Mouse (Mus musculus) heart, embryonic 11.5 days (tissue): ENCODE measurements around the gene Rb1. TPM values are rescaled to one million over a fixed set of nuclear protein-coding genes. Genes with fewer than 3 reads are reported as not detected.

Experiments
- ATAC-seq: fragments of 200-750 bp; cut with Nextera tagmentation; replicated peaks from 2 replicates; pipeline ENCODE4 v1.8.0; 2017; ENCODE audit warnings: moderate library complexity; ENCODE audit not compliant: insufficient number of reproducible peaks, low FRiP score, low TSS enrichment
- H3K27ac ChIP-seq: fragments of 300-500 bp; sonication (generic); 2 replicates; pipeline ENCODE4 v1.5.1; 2014; ENCODE audit warnings: mild to moderate bottlenecking, low read depth, low read length
- H3K27me3 ChIP-seq: fragments of 300-500 bp; sonication (generic); 2 replicates; pipeline ENCODE4 v1.6.1; 2014; ENCODE audit warnings: mild to moderate bottlenecking, low read length, mixed read lengths; ENCODE audit not compliant: control insufficient read depth, insufficient read depth
- H3K36me3 ChIP-seq: fragments of 300-500 bp; sonication (generic); 2 replicates; pipeline ENCODE4 v1.6.1; 2014; ENCODE audit warnings: mild to moderate bottlenecking, low read length, moderate library complexity, mixed read lengths; ENCODE audit not compliant: control insufficient read depth, insufficient read depth
- H3K4me1 ChIP-seq: fragments of 300-500 bp; sonication (generic); 2 replicates; pipeline ENCODE4 v1.6.1; 2014; ENCODE audit warnings: low read length; ENCODE audit not compliant: control insufficient read depth, insufficient read depth
- H3K4me2 ChIP-seq: fragments of 300-500 bp; sonication (generic); 2 replicates; pipeline ENCODE4 v1.6.1; 2014; ENCODE audit warnings: mild to moderate bottlenecking, moderate library complexity
- H3K4me3 ChIP-seq: fragments of 300-500 bp; sonication (generic); 2 replicates; pipeline ENCODE4 v1.5.1; 2014; ENCODE audit warnings: low read depth, low read length
- H3K9ac ChIP-seq: fragments of 300-500 bp; sonication (generic); 2 replicates; pipeline ENCODE4 v1.6.1; 2014; ENCODE audit warnings: mild to moderate bottlenecking, low read depth, low read length, moderate library complexity
- H3K9me3 ChIP-seq: fragments of 300-500 bp; sonication (generic); replicated peaks from 2 replicates; pipeline ENCODE4 v1.6.1; 2016; ENCODE audit warnings: low read length; ENCODE audit not compliant: control insufficient read depth
- WGBS: fragments of 180-500 bp; shearing (Covaris S2); extraction: QIAGEN DNeasy Blood & Tissue Kit; methylation state at CpG from one replicate; pipeline ENCODE4 v1.1.7; 2014; ENCODE audit not compliant: insufficient replicate concordance; 5-methylcytosine and 5-hydroxymethylcytosine counted together
- polyA plus RNA-seq: library from polyadenylated mRNA; unstranded; fragments of >200 nt; fragmentation: Nextera tagmentation; extraction: Ambion mirVana; gene quantifications from 2 replicates; pipeline ENCODE4 v1.2.1, GENCODE M21; 2014

Rb1 gene
- polyA plus RNA-seq, 1 experiment from 2014 or later = 15.6 TPM

GRCm38 (mm10) chr14:73303193-73303592 lies 22.4 kb downstream of the Rb1 start:
- Histone ChIP-seq H3K4me2 (no peak overlapping the region), H3K27me3 (no peaks in the 10 kb centered on the region), H3K36me3 (no peaks in the 10 kb centered on the region), H3K4me1 (no peaks in the 10 kb centered on the region), H3K27ac (no peak overlapping the region), H3K9ac (no peak overlapping the region), H3K4me3 (no peak overlapping the region), H3K9me3 (no peaks in the 10 kb centered on the region)
- 40% methylated on average over 3 of the region's 3 CpGs for WGBS
- ATAC-seq = no peak

DNA sequence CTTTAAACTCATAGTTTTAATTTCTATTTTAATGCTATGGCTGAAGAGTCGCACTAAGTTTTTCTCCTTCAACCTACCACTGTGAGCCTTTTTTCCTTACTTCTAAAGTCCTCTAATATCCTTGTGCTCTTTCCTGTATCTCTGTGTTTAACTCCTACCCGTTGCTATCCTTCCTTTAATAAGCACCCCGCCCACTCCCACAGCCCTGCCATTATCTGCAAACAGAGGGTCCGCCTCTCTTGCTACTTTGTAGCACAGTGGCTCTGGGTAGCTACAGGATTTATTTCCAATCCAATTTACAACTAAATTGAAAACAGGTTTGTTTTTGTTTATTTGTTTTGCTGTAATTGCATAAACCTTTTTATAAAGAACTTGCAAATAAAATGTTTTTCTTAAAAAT lies 23.8 kb downstream of the Rb1 start:
- Histone ChIP-seq H3K9me3 (no peaks in the 10 kb centered on the region), H3K36me3 (no peaks in the 10 kb centered on the region), H3K4me1 (no peaks in the 10 kb centered on the region), H3K27ac (no peak overlapping the region), H3K4me3 (no peak overlapping the region), H3K9ac (no peak overlapping the region), H3K27me3 (no peaks in the 10 kb centered on the region), H3K4me2 (no peak overlapping the region)
- ATAC-seq = no peak
- WGBS = 71% methylated on average over 4 of the region's 4 CpGs

DNA sequence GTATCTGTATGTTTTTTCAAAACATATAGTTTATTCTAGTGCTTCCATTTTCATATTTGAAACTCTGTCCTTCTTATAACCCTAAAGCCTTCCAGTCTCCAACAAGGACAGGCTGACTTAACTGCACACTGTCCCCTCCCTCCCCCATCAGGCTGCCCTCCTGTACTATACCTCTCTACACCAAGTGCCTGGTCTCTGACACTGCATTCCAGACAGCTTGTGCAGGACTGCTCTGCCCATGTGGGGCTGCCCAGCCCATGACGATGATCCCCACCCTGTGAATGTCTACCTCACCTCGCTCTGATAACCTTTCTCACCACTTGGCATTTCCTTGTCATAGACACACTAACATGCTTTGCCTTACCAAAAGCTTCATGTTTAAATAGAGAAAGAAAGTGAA lies 30.1 kb downstream of the Rb1 start:
- no peak overlapping the region for H3K27ac ChIP-seq
- H3K4me1 ChIP-seq = no peaks in the 10 kb centered on the region
- no peak overlapping the region for H3K9ac ChIP-seq
- no peaks in the 10 kb centered on the region for H3K9me3 ChIP-seq
- 49% methylated on average over 2 of the region's 2 CpGs for whole genome bisulfite sequencing
- H3K4me2 ChIP-seq = no peak overlapping the region
- no peaks in the 10 kb centered on the region for H3K27me3 ChIP-seq
- no peak overlapping the region for H3K4me3 ChIP-seq
- ATAC-seq = 0 out of 2 replicates have a peak, but pooled peaks have one; percentile 59
- H3K36me3 ChIP-seq = no peaks in the 10 kb centered on the region

DNA sequence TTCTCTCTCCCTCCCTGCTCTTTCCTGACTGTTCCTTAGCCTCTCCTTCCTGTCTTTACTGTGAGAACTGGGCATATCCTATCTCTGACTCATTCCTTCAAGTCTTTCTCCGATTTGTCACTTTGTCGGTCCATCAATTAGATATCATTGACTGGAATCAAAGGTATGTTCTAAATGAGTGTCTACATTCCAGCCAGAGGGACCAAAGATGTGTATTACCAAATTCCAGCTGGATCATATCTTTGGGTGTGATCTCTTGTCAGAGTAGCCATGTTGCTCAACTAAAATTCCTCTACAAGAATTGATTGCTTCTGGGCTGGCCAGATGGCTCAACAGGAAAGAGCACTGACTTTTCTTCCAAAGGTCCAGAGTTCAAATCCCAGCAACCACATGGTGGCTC lies 32.0 kb downstream of the Rb1 start:
- Histone ChIP-seq H3K36me3 (no peaks in the 10 kb centered on the region), H3K4me3 (no peak overlapping the region), H3K27me3 (no peaks in the 10 kb centered on the region), H3K9ac (no peak overlapping the region), H3K9me3 (no peaks in the 10 kb centered on the region), H3K4me2 (no peak overlapping the region), H3K4me1 (no peaks in the 10 kb centered on the region), H3K27ac (no peak overlapping the region)
- no peak for ATAC-seq
- 72% methylated on average over 2 of the region's 2 CpGs for WGBS

DNA sequence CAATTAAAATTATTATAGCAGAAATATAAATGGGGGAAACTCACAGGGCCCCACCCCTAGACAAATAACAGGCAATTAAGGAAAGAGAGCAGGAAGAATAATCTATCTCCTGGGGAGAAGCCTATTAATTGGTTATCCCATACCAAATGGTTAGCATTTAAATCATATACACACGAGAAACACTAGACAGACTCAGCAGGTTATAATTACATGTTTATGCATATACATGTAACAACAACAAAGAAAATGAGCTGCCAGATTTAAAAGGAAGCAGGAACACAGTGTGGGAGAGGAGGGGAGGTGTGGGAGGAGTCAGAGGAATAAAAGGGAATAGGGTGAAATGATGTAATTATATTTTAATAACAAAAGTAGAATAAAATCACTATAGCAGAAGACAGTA lies 33.2 kb downstream of the Rb1 start:
- Histone ChIP-seq H3K4me1 (no peaks in the 10 kb centered on the region), H3K9ac (no peak overlapping the region), H3K4me2 (no peak overlapping the region), H3K36me3 (no peaks in the 10 kb centered on the region), H3K27ac (no peak overlapping the region), H3K9me3 (no peaks in the 10 kb centered on the region), H3K4me3 (no peak overlapping the region), H3K27me3 (no peaks in the 10 kb centered on the region)
- WGBS = 67% methylated on average over 1 of the region's 1 CpGs
- ATAC-seq = no peak

- ATAC-seq = no peak
- Histone ChIP-seq H3K4me2 (no peak overlapping the region), H3K4me3 (no peak overlapping the region), H3K27me3 (no peaks in the 10 kb centered on the region), H3K9ac (no peak overlapping the region), H3K9me3 (no peaks in the 10 kb centered on the region), H3K36me3 (no peaks in the 10 kb centered on the region), H3K4me1 (no peaks in the 10 kb centered on the region), H3K27ac (no peak overlapping the region)
- 88% methylated on average over 2 of the region's 2 CpGs for WGBS
These were observed 35.7 kb downstream of the Rb1 start for GRCm38 (mm10) chr14:73289915-73290314.

DNA sequence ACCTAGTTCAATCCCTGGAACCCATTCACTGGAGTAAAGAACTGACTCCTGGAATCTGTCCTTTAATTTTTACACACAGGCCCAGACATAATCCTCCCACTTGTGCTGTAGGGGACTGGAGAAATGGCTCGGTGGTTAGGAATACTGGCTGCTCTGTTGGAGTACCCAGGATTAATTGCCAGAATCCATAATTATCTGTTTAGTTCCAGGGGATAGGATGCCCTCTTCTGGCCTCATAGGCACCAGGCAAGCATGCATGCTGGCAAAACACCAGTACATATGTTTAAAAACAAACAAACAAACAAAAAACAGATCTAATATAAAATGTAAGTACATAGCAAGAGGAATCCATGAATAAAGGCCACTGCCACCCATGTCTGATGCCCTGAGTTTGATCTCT lies 44.6 kb downstream of the Rb1 start:
- H3K9ac ChIP-seq = no peak overlapping the region
- no peaks in the 10 kb centered on the region for H3K36me3 ChIP-seq
- H3K4me3 ChIP-seq = no peak overlapping the region
- no peaks in the 10 kb centered on the region for H3K9me3 ChIP-seq
- no peaks in the 10 kb centered on the region for H3K27me3 ChIP-seq
- no peak overlapping the region for H3K27ac ChIP-seq
- H3K4me1 ChIP-seq = no peaks in the 10 kb centered on the region
- 35% methylated on average over 1 of the region's 1 CpGs for WGBS
- no peak overlapping the region for H3K4me2 ChIP-seq
- no peak for ATAC-seq

GRCm38 (mm10) chr14:73279096-73279495 lies 46.5 kb downstream of the Rb1 start:
- no peaks in the 10 kb centered on the region for H3K36me3 ChIP-seq
- no peak overlapping the region for H3K4me3 ChIP-seq
- ATAC-seq = no peak
- no peaks in the 10 kb centered on the region for H3K9me3 ChIP-seq
- no peak overlapping the region for H3K9ac ChIP-seq
- no peak overlapping the region for H3K4me2 ChIP-seq
- H3K27me3 ChIP-seq = no peaks in the 10 kb centered on the region
- H3K4me1 ChIP-seq = no peaks in the 10 kb centered on the region
- no peak overlapping the region for H3K27ac ChIP-seq
- 82% methylated on average over 6 of the region's 6 CpGs for WGBS

- WGBS = 80% methylated on average over 5 of the region's 5 CpGs
These were observed 53.8 kb downstream of the Rb1 start for GRCm38 (mm10) chr14:73271807-73272206.

More at GRCm38 (mm10) chr14:73271807-73272206, 53.8 kb downstream of the Rb1 start:
- H3K27me3 ChIP-seq = no peaks in the 10 kb centered on the region
- no peak for ATAC-seq
- no peaks in the 10 kb centered on the region for H3K9me3 ChIP-seq
- no peak overlapping the region for H3K4me3 ChIP-seq
- H3K9ac ChIP-seq = no peak overlapping the region
- no peaks in the 10 kb centered on the region for H3K36me3 ChIP-seq
- peaks cover 3% of the 10 kb centered on the region; the same call in 1 of the 2 replicates for H3K4me1 ChIP-seq
- no peak overlapping the region for H3K4me2 ChIP-seq
- H3K27ac ChIP-seq = no peak overlapping the region
